Mouse (Mus musculus) effector memory CD4-positive, alpha-beta T cell, adult 5 months (primary cell): Measurements from ENCODE around the gene Ccl9. TPM values are rescaled to one million over a fixed set of nuclear protein-coding genes. Genes with fewer than 3 reads are reported as not detected.

Source experiments
- polyA plus RNA-seq: library from polyadenylated mRNA; unstranded; fragments of 100-300 nt; shearing (Covaris generic); gene quantifications from one replicate; pipeline ENCODE4 v1.2.1, GENCODE M21; 2017

Ccl9 gene
- polyA plus RNA-seq, result 0.34 TPM

GRCm38 (mm10) chr11:83578186-83578760 is at the start of gene Ccl9:
TSS of gene Ccl9 (minus strand) at chr11:83578636.

GRCm38 (mm10) chr11:83592853-83593252 is 14.4 kb upstream of the Ccl9 start, which contains the start of gene Ccl6:
TSS of gene Ccl6 (minus strand) at chr11:83593087.

GRCm38 (mm10) chr11:83530360-83530759 is 48.1 kb downstream of the Ccl9 start, which contains the start of gene Ccl5:
TSS of gene Ccl5 (minus strand) at chr11:83530518.

Other genes with a start within 250 kb of the Ccl9 start
- gene Rasl10b, start 169.5 kb downstream of the Ccl9 start, polyA plus RNA-seq, result not detected
- gene Gas2l2, start 149.2 kb downstream of the Ccl9 start, polyA plus RNA-seq, result not detected
- 1.1 TPM for gene 1700020L24Rik, start 141.0 kb downstream of the Ccl9 start, polyA plus RNA-seq
- gene Mmp28, start 115.6 kb downstream of the Ccl9 start, polyA plus RNA-seq, result not detected
- 24.6 TPM for gene Taf15, start 105.5 kb downstream of the Ccl9 start, polyA plus RNA-seq
- 1.2 TPM for gene Heatr9, start 56.5 kb downstream of the Ccl9 start, polyA plus RNA-seq
- gene Ccl5, start 48.1 kb downstream of the Ccl9 start, polyA plus RNA-seq, result 1,423 TPM
- gene Ccl6, start 14.5 kb upstream of the Ccl9 start, polyA plus RNA-seq, result 0.50 TPM
- not detected for gene Rpl9-ps1, start 67.0 kb upstream of the Ccl9 start, polyA plus RNA-seq
- gene Ccl3, start 70.7 kb upstream of the Ccl9 start, polyA plus RNA-seq, result 25.2 TPM
- gene Ccl4, start 83.9 kb upstream of the Ccl9 start, polyA plus RNA-seq, result 91.7 TPM
- not detected for gene Wfdc17, start 125.4 kb upstream of the Ccl9 start, polyA plus RNA-seq
- not detected for gene Wfdc18, start 130.4 kb upstream of the Ccl9 start, polyA plus RNA-seq
- not detected for gene Wfdc21, start 168.3 kb upstream of the Ccl9 start, polyA plus RNA-seq
- gene Heatr6, start 175.1 kb upstream of the Ccl9 start, polyA plus RNA-seq, result 27.3 TPM